Comparison of ENCODE assay signal across 9 mouse cellular contexts in the genomic region with DNA sequence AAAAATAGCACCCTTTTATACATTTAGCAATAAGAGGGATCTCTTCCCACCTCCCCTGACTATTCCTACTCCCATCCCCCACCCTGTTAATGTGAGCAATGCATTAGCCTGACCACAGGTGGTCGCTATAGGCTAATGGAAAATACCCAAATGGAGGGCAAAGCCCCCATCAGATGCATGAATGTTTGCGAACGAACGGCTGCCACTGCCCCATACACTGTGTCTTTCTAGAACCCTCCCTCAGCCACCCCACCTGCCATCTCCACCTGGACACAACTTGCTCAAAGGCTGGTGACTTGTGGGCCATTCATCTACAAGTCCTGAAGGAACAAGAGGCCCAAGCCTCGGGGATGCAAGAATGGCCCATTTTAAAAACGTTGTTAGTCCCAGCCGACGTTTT. TPM values are rescaled to one million over a fixed set of nuclear protein-coding genes. Genes with fewer than 3 reads are reported as not detected.
DNase-seq lines count a peak whose midpoint lies in the region; ATAC-seq and TF ChIP-seq lines count a peak whose summit lies in the region.
"Had no signal": no experiment of that assay in that cellular context is flagged by ENCODE, and none has a peak within 500 bp of the region (broad histone marks: within the 10 kb centered on the region; RNA-seq: fewer than 3 reads in every experiment).

No protein-coding gene starts in this region.

- no peaks in the 10 kb centered on the region for H3K36me3 ChIP-seq in intestine, postnatal 0 days (ENCODE audit: control insufficient read depth, insufficient read depth)
- no peaks in the 10 kb centered on the region for H3K36me3 ChIP-seq in intestine, embryonic 16.5 days (ENCODE audit: control insufficient read depth, insufficient read depth, low read length)
- peaks cover 3% of the 10 kb centered on the region for H3K36me3 ChIP-seq in embryonic facial prominence, embryonic 11.5 days (replicated peaks; ENCODE audit: control insufficient read depth, insufficient read depth, low read depth, low read length)
- H3K36me3 ChIP-seq in midbrain, embryonic 10.5 days: peaks cover 34% of the 10 kb centered on the region

- H3K4me2 ChIP-seq in intestine, postnatal 0 days (replicated peaks; ENCODE audit: low read depth): no peak overlapping the region
- H3K4me2 ChIP-seq in intestine, embryonic 16.5 days (ENCODE audit: low read depth, low read length): no peak overlapping the region
- H3K4me2 ChIP-seq in embryonic facial prominence, embryonic 11.5 days (ENCODE audit: low read depth, low read length): no peak overlapping the region

- H3K4me1 ChIP-seq in intestine, postnatal 0 days (replicated peaks; ENCODE audit: control insufficient read depth, insufficient read depth, low read length): no peaks in the 10 kb centered on the region
- peaks cover 9% of the 10 kb centered on the region for H3K4me1 ChIP-seq in intestine, embryonic 16.5 days (ENCODE audit: control insufficient read depth, insufficient read depth, low read length)
- H3K4me1 ChIP-seq in embryonic facial prominence, embryonic 11.5 days (ENCODE audit: control insufficient read depth, insufficient read depth, low read length): no peaks in the 10 kb centered on the region; the same call in 1 of the 2 replicates
- H3K4me1 ChIP-seq in midbrain, embryonic 10.5 days: peaks cover 34% of the 10 kb centered on the region

- H3K27ac ChIP-seq in intestine, postnatal 0 days (ENCODE audit: low read depth, low read length): no peak overlapping the region
- no peak overlapping the region for H3K27ac ChIP-seq in intestine, embryonic 16.5 days (ENCODE audit: low read length)
- H3K27ac ChIP-seq in embryonic facial prominence, embryonic 11.5 days (replicated peaks; ENCODE audit: low read depth, low read length): no peak overlapping the region
- 0 out of 2 replicates have a peak overlapping the region, but pooled peaks have one; percentile 46 for H3K27ac ChIP-seq in midbrain, embryonic 10.5 days (replicated peaks)

- peak; percentile 60 for DNase-seq in ES-CJ7 (ENCODE audit: low read depth, low spot score)
- DNase-seq in embryonic facial prominence, embryonic 11.5 days (ENCODE audit: low spot score): peak; percentile 50
- peak; percentile 36 for DNase-seq in midbrain, embryonic 10.5 days (ENCODE audit: low spot score)
- DNase-seq in adrenal gland, adult 2 months: no peak
- DNase-seq in adrenal gland, adult 8-10 months: no peak
- DNase-seq in gastrocnemius, postnatal 4 days (ENCODE audit: low spot score in 2 of 2): no peak

- no peak overlapping the region for H3K4me3 ChIP-seq in intestine, postnatal 0 days (ENCODE audit: low read depth, low read length)
- H3K4me3 ChIP-seq in intestine, embryonic 16.5 days (ENCODE audit: low read length): no peak overlapping the region
- H3K4me3 ChIP-seq in embryonic facial prominence, embryonic 11.5 days (ENCODE audit: low read depth, low read length): no peak overlapping the region
- no peak overlapping the region for H3K4me3 ChIP-seq in midbrain, embryonic 10.5 days
- H3K4me3 ChIP-seq: myocyte had no signal

- TF ChIP-seq CTCF in intestine, postnatal 0 days (IDR thresholded peaks at IDR 0.05; ENCODE audit: low read depth): peak; percentile 72

- H3K27me3 ChIP-seq in intestine, postnatal 0 days (replicated peaks; ENCODE audit: control insufficient read depth, insufficient read depth, low read length): 0 out of 2 replicates have a peak, but pooled peaks cover 9% of the 10 kb centered on the region
- H3K27me3 ChIP-seq in intestine, embryonic 16.5 days (replicated peaks; ENCODE audit: control insufficient read depth, insufficient read depth, low read length): no peaks in the 10 kb centered on the region
- no peaks in the 10 kb centered on the region for H3K27me3 ChIP-seq in embryonic facial prominence, embryonic 11.5 days (ENCODE audit: control insufficient read depth, insufficient read depth, low read length)
- peaks cover 7% of the 10 kb centered on the region for H3K27me3 ChIP-seq in midbrain, embryonic 10.5 days (ENCODE audit: low read depth, poor library complexity, severe bottlenecking)

- ATAC-seq in intestine, postnatal 0 days: no peak
- ATAC-seq in intestine, embryonic 16.5 days: no peak
- no peak for ATAC-seq in embryonic facial prominence, embryonic 11.5 days (replicated peaks; ENCODE audit: insufficient number of reproducible peaks, low FRiP score, low TSS enrichment, low read depth)

- no peak overlapping the region for H3K9ac ChIP-seq in intestine, postnatal 0 days (ENCODE audit: low read depth, low read length)
- no peak overlapping the region for H3K9ac ChIP-seq in intestine, embryonic 16.5 days (ENCODE audit: low read depth, low read length)
- H3K9ac ChIP-seq in embryonic facial prominence, embryonic 11.5 days (replicated peaks; ENCODE audit: low read length): no peak overlapping the region; the same call in 1 of the 2 replicates

- H3K9me3 ChIP-seq in intestine, postnatal 0 days (ENCODE audit: control insufficient read depth): no peaks in the 10 kb centered on the region
- no peaks in the 10 kb centered on the region for H3K9me3 ChIP-seq in intestine, embryonic 16.5 days (ENCODE audit: control insufficient read depth, low read length)
- no peaks in the 10 kb centered on the region for H3K9me3 ChIP-seq in embryonic facial prominence, embryonic 11.5 days (replicated peaks; ENCODE audit: control insufficient read depth, low read length)
- H3K9me3 ChIP-seq in midbrain, embryonic 10.5 days (replicated peaks): 0 out of 2 replicates have a peak, but pooled peaks cover 5% of the 10 kb centered on the region

- WGBS in intestine, postnatal 0 days: 48% methylated on average over 8 of the region's 8 CpGs
- WGBS in intestine, embryonic 16.5 days: 49% methylated on average over 8 of the region's 8 CpGs
- 46% methylated on average over 8 of the region's 8 CpGs for WGBS in embryonic facial prominence, embryonic 11.5 days
- WGBS in midbrain, embryonic 10.5 days: 55% methylated on average over 8 of the region's 8 CpGs

RNA-seq across cellular contexts. Expression of gene Wbp2nl, which starts 4.7 kb away (rescaled TPM):
- not detected in 2 replicates for polyA plus RNA-seq in intestine, postnatal 0 days (2015; fragmentation: Nextera tagmentation; extraction: Ambion mirVana)
- 0.15 and 0.16 TPM in 2 replicates for polyA plus RNA-seq in intestine, embryonic 16.5 days (2015; fragmentation: Nextera tagmentation; extraction: Ambion mirVana)
- polyA plus RNA-seq in embryonic facial prominence, embryonic 11.5 days (2014; fragmentation: Nextera tagmentation; extraction: Ambion mirVana): 0.34 TPM in 1 of 2 replicates, not detected in the other
- polyA plus RNA-seq in midbrain, embryonic 10.5 days (2016; fragmentation: Nextera tagmentation; extraction: Ambion mirVana): 0.11 and 0.25 TPM in 2 replicates
- not detected for total RNA-seq in adrenal gland, adult 2 months (2021)
- not detected in 2 replicates for polyA plus RNA-seq in adrenal gland, adult 2 months (2012; rRNA removed)
- not detected for total RNA-seq in adrenal gland, adult 8-10 months (2022)
- total RNA-seq in gastrocnemius, postnatal 4 days (2021): not detected
- polyA plus RNA-seq: myocyte had no signal

RNA-seq across cellular contexts. Expression of gene Sept3, which starts 19.4 kb away (rescaled TPM):
- polyA plus RNA-seq in intestine, postnatal 0 days (2015; fragmentation: Nextera tagmentation; extraction: Ambion mirVana): 1.7 and 3.0 TPM in 2 replicates
- 4.2 and 4.4 TPM in 2 replicates for polyA plus RNA-seq in intestine, embryonic 16.5 days (2015; fragmentation: Nextera tagmentation; extraction: Ambion mirVana)
- polyA plus RNA-seq in embryonic facial prominence, embryonic 11.5 days (2014; fragmentation: Nextera tagmentation; extraction: Ambion mirVana): 66.3 and 66.7 TPM in 2 replicates
- polyA plus RNA-seq in midbrain, embryonic 10.5 days (2016; fragmentation: Nextera tagmentation; extraction: Ambion mirVana): 83.4 and 109 TPM in 2 replicates
- total RNA-seq in adrenal gland, adult 2 months (2021): 1 to 10 TPM; 2.9 to 4.7 TPM
- polyA plus RNA-seq in adrenal gland, adult 2 months (2012; rRNA removed): 2.1 and 2.9 TPM in 2 replicates
- total RNA-seq in adrenal gland, adult 8-10 months (2022): 1 to 10 TPM; 3.0 to 6.9 (median 3.5) TPM
- total RNA-seq in gastrocnemius, postnatal 4 days (2021): 1 to 10 TPM; 1.2 to 1.9 TPM

RNA-seq across cellular contexts. Expression of gene 1500009C09Rik, which starts 41.9 kb away (rescaled TPM):
- 0.13 TPM in 1 of 2 replicates, not detected in the other for polyA plus RNA-seq in intestine, postnatal 0 days (2015; fragmentation: Nextera tagmentation; extraction: Ambion mirVana)
- polyA plus RNA-seq in intestine, embryonic 16.5 days (2015; fragmentation: Nextera tagmentation; extraction: Ambion mirVana): not detected in 2 replicates
- polyA plus RNA-seq in embryonic facial prominence, embryonic 11.5 days (2014; fragmentation: Nextera tagmentation; extraction: Ambion mirVana): 0.35 and 0.45 TPM in 2 replicates
- 0.15 and 0.36 TPM in 2 replicates for polyA plus RNA-seq in midbrain, embryonic 10.5 days (2016; fragmentation: Nextera tagmentation; extraction: Ambion mirVana)
- under 1 TPM; 0.31 to 0.32 TPM for total RNA-seq in adrenal gland, adult 2 months (2021)
- 0.23 and 0.26 TPM in 2 replicates for polyA plus RNA-seq in adrenal gland, adult 2 months (2012; rRNA removed)
- under 1 TPM; 0.35 to 0.62 (median 0.39) TPM for total RNA-seq in adrenal gland, adult 8-10 months (2022)
- total RNA-seq in gastrocnemius, postnatal 4 days (2021): not detected
- polyA plus RNA-seq: myocyte had no signal

RNA-seq across cellular contexts. Expression of gene Naga, which starts 44.7 kb away (rescaled TPM):
- 1,439 and 1,503 TPM in 2 replicates for polyA plus RNA-seq in intestine, postnatal 0 days (2015; fragmentation: Nextera tagmentation; extraction: Ambion mirVana)
- 296 and 437 TPM in 2 replicates for polyA plus RNA-seq in intestine, embryonic 16.5 days (2015; fragmentation: Nextera tagmentation; extraction: Ambion mirVana)
- polyA plus RNA-seq in embryonic facial prominence, embryonic 11.5 days (2014; fragmentation: Nextera tagmentation; extraction: Ambion mirVana): 26.9 and 30.6 TPM in 2 replicates
- polyA plus RNA-seq in midbrain, embryonic 10.5 days (2016; fragmentation: Nextera tagmentation; extraction: Ambion mirVana): 22.4 and 27.2 TPM in 2 replicates
- 10 to 100 TPM; 62.8 to 64.0 TPM for total RNA-seq in adrenal gland, adult 2 months (2021)
- 136 and 165 TPM in 2 replicates for polyA plus RNA-seq in adrenal gland, adult 2 months (2012; rRNA removed)
- total RNA-seq in adrenal gland, adult 8-10 months (2022): 10 to 100 TPM; 68.6 to 89.3 (median 77.9) TPM
- total RNA-seq in gastrocnemius, postnatal 4 days (2021): 10 to 100 TPM; 42.0 to 44.4 TPM

RNA-seq across cellular contexts. Expression of gene Pheta2, which starts 44.7 kb away (rescaled TPM):
- 5.4 and 5.5 TPM in 2 replicates for polyA plus RNA-seq in intestine, postnatal 0 days (2015; fragmentation: Nextera tagmentation; extraction: Ambion mirVana)
- polyA plus RNA-seq in intestine, embryonic 16.5 days (2015; fragmentation: Nextera tagmentation; extraction: Ambion mirVana): 11.6 and 13.2 TPM in 2 replicates
- polyA plus RNA-seq in embryonic facial prominence, embryonic 11.5 days (2014; fragmentation: Nextera tagmentation; extraction: Ambion mirVana): 3.6 and 3.7 TPM in 2 replicates
- 4.2 and 5.4 TPM in 2 replicates for polyA plus RNA-seq in midbrain, embryonic 10.5 days (2016; fragmentation: Nextera tagmentation; extraction: Ambion mirVana)
- 1 to 10 TPM in 1 of 2 experiments, under 1 TPM in 1; 0.40 to 1.1 TPM for total RNA-seq in adrenal gland, adult 2 months (2021)
- 0.44 and 0.55 TPM in 2 replicates for polyA plus RNA-seq in adrenal gland, adult 2 months (2012; rRNA removed)
- total RNA-seq in adrenal gland, adult 8-10 months (2022): 1 to 10 TPM in 2 of 4 experiments, under 1 TPM in 2; 0.74 to 2.0 (median 1.4) TPM
- 10 to 100 TPM in 1 of 2 experiments, 1 to 10 TPM in 1; 8.7 to 10.9 TPM for total RNA-seq in gastrocnemius, postnatal 4 days (2021)

Comparison
In these comparisons a context has a peak if more than half of its experiments do, and no peak if none do; other contexts are left out.
1. DNase-seq: peak in ES-CJ7 (single experiment), embryonic facial prominence, embryonic 11.5 days (single experiment) and midbrain, embryonic 10.5 days (single experiment); none in adrenal gland, adult 2 months (single experiment), adrenal gland, adult 8-10 months (single experiment) and gastrocnemius, postnatal 4 days (0 of 2).
2. RNA of gene Sept3, which starts 19.4 kb away (polyA plus RNA-seq): 83.4 to 109 TPM in midbrain, embryonic 10.5 days and 66.3 to 66.7 TPM in embryonic facial prominence, embryonic 11.5 days; 4.2 to 4.4 TPM in intestine, embryonic 16.5 days, 1.7 to 3.0 TPM in intestine, postnatal 0 days and 2.1 to 2.9 TPM in adrenal gland, adult 2 months; every median in the first group is over 10 times any median in the second.